Mouse (Mus musculus) heart, embryonic 11.5 days (tissue): ENCODE results near the gene Nxn. TPM values are rescaled to one million over a fixed set of nuclear protein-coding genes. Genes with fewer than 3 reads are reported as not detected.
A peak's percentile ranks its signal among the peaks of the same experiment; 100 is the strongest.

Experiments used
- ATAC-seq: fragments of 200-750 bp; cut with Nextera tagmentation; replicated peaks from 2 replicates; pipeline ENCODE4 v1.8.0; 2017; ENCODE audit warnings: moderate library complexity; ENCODE audit not compliant: insufficient number of reproducible peaks, low FRiP score, low TSS enrichment
- H3K27ac ChIP-seq: fragments of 300-500 bp; sonication (generic); 2 replicates; pipeline ENCODE4 v1.5.1; 2014; ENCODE audit warnings: mild to moderate bottlenecking, low read depth, low read length
- H3K27me3 ChIP-seq: fragments of 300-500 bp; sonication (generic); 2 replicates; pipeline ENCODE4 v1.6.1; 2014; ENCODE audit warnings: mild to moderate bottlenecking, low read length, mixed read lengths; ENCODE audit not compliant: control insufficient read depth, insufficient read depth
- H3K36me3 ChIP-seq: fragments of 300-500 bp; sonication (generic); 2 replicates; pipeline ENCODE4 v1.6.1; 2014; ENCODE audit warnings: mild to moderate bottlenecking, low read length, moderate library complexity, mixed read lengths; ENCODE audit not compliant: control insufficient read depth, insufficient read depth
- H3K4me1 ChIP-seq: fragments of 300-500 bp; sonication (generic); 2 replicates; pipeline ENCODE4 v1.6.1; 2014; ENCODE audit warnings: low read length; ENCODE audit not compliant: control insufficient read depth, insufficient read depth
- H3K4me2 ChIP-seq: fragments of 300-500 bp; sonication (generic); 2 replicates; pipeline ENCODE4 v1.6.1; 2014; ENCODE audit warnings: mild to moderate bottlenecking, moderate library complexity
- H3K4me3 ChIP-seq: fragments of 300-500 bp; sonication (generic); 2 replicates; pipeline ENCODE4 v1.5.1; 2014; ENCODE audit warnings: low read depth, low read length
- H3K9ac ChIP-seq: fragments of 300-500 bp; sonication (generic); 2 replicates; pipeline ENCODE4 v1.6.1; 2014; ENCODE audit warnings: mild to moderate bottlenecking, low read depth, low read length, moderate library complexity
- H3K9me3 ChIP-seq: fragments of 300-500 bp; sonication (generic); replicated peaks from 2 replicates; pipeline ENCODE4 v1.6.1; 2016; ENCODE audit warnings: low read length; ENCODE audit not compliant: control insufficient read depth
- WGBS: fragments of 180-500 bp; shearing (Covaris S2); extraction: QIAGEN DNeasy Blood & Tissue Kit; methylation state at CpG from one replicate; pipeline ENCODE4 v1.1.7; 2014; ENCODE audit not compliant: insufficient replicate concordance; 5-methylcytosine and 5-hydroxymethylcytosine counted together
- polyA plus RNA-seq: library from polyadenylated mRNA; unstranded; fragments of >200 nt; fragmentation: Nextera tagmentation; extraction: Ambion mirVana; gene quantifications from 2 replicates; pipeline ENCODE4 v1.2.1, GENCODE M21; 2014

Nxn gene
- polyA plus RNA-seq, 1 experiment from 2014 or later: 21.6 TPM

DNA sequence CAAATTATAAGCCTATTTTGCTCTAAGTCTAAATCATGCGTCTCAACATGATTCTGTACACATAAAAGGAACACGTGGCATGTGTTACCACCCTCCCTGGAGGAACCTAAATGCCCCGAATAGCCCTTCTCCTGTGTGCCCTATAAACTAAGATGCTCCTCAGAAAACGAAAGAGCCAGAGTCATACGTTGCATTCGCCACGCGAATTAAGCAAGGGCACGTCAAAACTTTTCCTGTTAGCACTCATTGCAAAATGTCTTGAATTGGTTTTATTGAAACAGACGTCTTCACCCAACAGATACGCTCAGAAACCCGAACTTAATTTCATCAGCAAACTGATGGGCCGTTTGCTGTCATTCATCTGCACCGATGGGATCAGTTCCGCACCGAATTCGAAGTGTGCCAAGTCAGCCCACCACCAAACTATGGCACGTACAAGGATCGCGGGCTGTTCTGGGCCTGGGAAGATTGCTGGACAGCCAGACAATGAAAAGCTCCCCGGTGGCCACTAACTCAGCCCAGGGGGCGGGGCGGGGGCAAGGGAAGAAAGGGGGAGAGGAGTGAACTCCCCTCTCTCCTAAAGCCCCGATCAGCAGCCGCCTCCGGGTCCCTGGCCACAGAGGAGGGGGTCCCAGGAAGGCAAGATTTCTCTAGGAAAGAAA, 1.2 kb downstream of the Nxn start:
- Histone ChIP-seq H3K4me2 (peak overlapping the region; percentile 90), H3K27me3 (no peaks in the 10 kb centered on the region), H3K27ac (peak overlapping the region; percentile 92), H3K4me1 (peaks cover 3% of the 10 kb centered on the region; the same call in 1 of the 2 replicates), H3K4me3 (peak overlapping the region; percentile 89), H3K9ac (peak overlapping the region; percentile 90), H3K9me3 (no peaks in the 10 kb centered on the region), H3K36me3 (no peaks in the 10 kb centered on the region)
- ATAC-seq: peak; percentile 31; the same call in 1 of the 2 replicates
- 2% methylated on average over 26 of the region's 26 CpGs for WGBS

DNA sequence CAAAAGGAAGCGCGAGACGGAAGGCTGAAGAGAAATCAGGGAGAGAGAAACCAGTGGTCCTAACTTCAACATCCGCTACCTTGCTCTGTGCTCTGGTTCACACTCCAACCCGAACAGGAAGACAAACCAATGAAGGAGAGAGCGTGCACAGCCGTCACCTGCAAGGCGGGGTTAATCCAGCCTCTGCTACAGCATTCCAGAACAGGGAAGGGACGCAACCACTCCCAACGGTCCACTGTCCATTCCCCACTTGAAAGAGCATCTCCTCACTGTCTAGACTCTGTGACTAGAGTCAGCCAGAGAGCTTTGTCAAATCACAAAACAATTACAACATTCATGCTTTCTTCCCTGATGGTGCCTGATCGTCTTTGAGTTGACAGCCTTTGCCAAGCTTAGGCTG, 5.9 kb downstream of the Nxn start:
- Histone ChIP-seq H3K27ac (no peak overlapping the region), H3K9me3 (no peaks in the 10 kb centered on the region; the same call in 1 of the 2 replicates), H3K4me3 (no peak overlapping the region), H3K36me3 (peaks cover 4% of the 10 kb centered on the region; the same call in 1 of the 2 replicates), H3K27me3 (no peaks in the 10 kb centered on the region), H3K9ac (no peak overlapping the region), H3K4me2 (no peak overlapping the region), H3K4me1 (peaks cover 3% of the 10 kb centered on the region; the same call in 1 of the 2 replicates)
- 83% methylated on average over 11 of the region's 11 CpGs for WGBS
- ATAC-seq: no peak

DNA sequence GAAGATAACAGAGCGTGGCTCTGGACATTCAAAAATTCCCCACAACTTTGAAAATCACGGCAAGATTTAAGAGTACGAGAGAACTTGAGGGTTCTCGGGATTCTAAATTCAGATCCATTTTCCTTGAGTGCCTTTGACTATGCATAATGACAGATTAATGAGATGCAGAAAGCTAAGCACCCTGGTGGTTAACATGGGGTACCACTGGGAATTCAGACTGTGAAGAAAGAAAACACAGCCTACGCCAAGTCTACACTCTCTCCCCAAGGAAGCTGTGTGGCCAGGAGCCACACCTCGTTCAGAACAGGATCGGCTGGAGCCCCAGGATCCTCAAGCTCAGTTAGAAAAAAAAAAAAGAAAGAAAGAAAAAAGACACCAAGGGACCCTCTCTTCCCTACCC, 6.4 kb downstream of the Nxn start:
- Histone ChIP-seq H3K27ac (no peak overlapping the region), H3K4me3 (no peak overlapping the region)
- 87% methylated on average over 7 of the region's 7 CpGs for WGBS

DNA sequence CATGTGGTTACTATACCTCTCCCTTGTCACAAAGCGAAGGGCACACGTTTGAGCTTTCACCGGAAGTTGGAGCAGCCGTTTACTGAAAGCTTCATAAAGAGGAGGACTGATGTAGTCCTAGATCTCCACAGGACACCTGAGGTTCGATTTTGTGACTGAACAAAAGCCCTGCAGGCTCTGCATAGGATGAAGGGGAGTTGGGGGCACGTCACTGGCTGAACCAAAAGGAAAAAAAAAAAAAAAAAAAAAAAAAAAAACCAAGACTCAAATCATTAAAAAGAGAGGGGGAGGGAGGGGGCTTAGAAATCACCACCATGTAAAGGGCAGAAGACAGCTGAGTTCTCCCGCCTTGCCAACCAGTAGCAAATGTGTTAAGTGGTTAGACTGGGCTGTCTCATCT, 10.2 kb downstream of the Nxn start:
- Histone ChIP-seq H3K4me2 (no peak overlapping the region), H3K36me3 (peaks cover 4% of the 10 kb centered on the region; the same call in 1 of the 2 replicates), H3K9me3 (no peaks in the 10 kb centered on the region; the same call in 1 of the 2 replicates), H3K4me1 (peaks cover 14% of the 10 kb centered on the region; the same call in 1 of the 2 replicates), H3K4me3 (no peak overlapping the region), H3K27ac (no peak overlapping the region), H3K27me3 (no peaks in the 10 kb centered on the region), H3K9ac (no peak overlapping the region)
- no peak for ATAC-seq
- WGBS: 58% methylated on average over 7 of the region's 7 CpGs

More for the DNA sequence above, 6.4 kb downstream of the Nxn start:
- no peaks in the 10 kb centered on the region; the same call in 1 of the 2 replicates for H3K9me3 ChIP-seq
- no peaks in the 10 kb centered on the region for H3K27me3 ChIP-seq
- peaks cover 4% of the 10 kb centered on the region; the same call in 1 of the 2 replicates for H3K36me3 ChIP-seq
- H3K9ac ChIP-seq: no peak overlapping the region
- no peak for ATAC-seq
- H3K4me2 ChIP-seq: no peak overlapping the region
- 0 out of 2 replicates have a peak, but pooled peaks cover 3% of the 10 kb centered on the region for H3K4me1 ChIP-seq

DNA sequence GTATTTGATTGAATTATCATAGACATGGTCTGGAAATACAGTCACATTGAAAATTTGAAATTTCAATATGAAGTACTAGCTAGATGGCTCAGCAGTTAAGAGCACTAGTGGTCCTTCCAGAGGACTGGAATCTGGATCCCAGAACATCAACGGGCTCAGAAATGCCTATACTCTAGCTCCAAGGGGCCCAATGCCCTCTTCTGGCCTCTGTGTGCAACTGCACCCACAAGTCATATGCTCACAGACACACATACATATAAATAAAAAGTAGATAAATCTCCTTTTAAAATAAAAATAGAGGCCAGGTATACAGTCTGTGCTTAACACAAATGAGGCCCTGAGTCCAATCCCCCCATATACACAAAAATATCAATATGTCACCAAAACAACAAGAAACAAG, 11.8 kb downstream of the Nxn start:
- WGBS: 76% methylated on average over 1 of the region's 1 CpGs
- Histone ChIP-seq H3K9ac (no peak overlapping the region), H3K27ac (no peak overlapping the region), H3K9me3 (no peaks in the 10 kb centered on the region; the same call in 1 of the 2 replicates), H3K4me1 (peaks cover 17% of the 10 kb centered on the region), H3K4me2 (no peak overlapping the region), H3K27me3 (no peaks in the 10 kb centered on the region), H3K36me3 (peaks cover 2% of the 10 kb centered on the region; the same call in 1 of the 2 replicates), H3K4me3 (no peak overlapping the region)
- ATAC-seq: no peak

DNA sequence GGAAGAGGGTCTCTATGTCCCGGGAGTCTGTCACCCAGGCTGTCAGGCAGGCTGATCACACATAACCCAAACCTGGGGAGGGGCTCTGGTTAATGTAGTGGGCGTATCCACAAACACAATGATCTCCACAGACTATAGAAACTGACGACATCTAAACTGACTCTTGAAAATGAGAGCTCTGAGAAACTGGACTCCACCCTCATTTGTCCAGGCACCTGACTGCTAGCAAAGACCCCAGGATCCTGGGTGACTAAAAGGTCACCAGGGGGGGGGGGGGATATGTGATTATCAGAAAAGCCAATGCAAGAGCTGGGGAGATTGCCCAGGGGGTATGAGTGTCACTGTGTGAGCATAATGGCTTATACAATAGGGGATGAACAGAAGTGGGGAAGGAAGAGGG, 13.2 kb downstream of the Nxn start:
- H3K27ac ChIP-seq: no peak overlapping the region
- no peak overlapping the region for H3K4me2 ChIP-seq
- H3K9ac ChIP-seq: no peak overlapping the region
- no peak overlapping the region for H3K4me3 ChIP-seq
- WGBS: 54% methylated on average over 3 of the region's 3 CpGs
- H3K27me3 ChIP-seq: no peaks in the 10 kb centered on the region
- no peaks in the 10 kb centered on the region; the same call in 1 of the 2 replicates for H3K9me3 ChIP-seq
- ATAC-seq: no peak
- no peaks in the 10 kb centered on the region for H3K36me3 ChIP-seq
- H3K4me1 ChIP-seq: peaks cover 19% of the 10 kb centered on the region

DNA sequence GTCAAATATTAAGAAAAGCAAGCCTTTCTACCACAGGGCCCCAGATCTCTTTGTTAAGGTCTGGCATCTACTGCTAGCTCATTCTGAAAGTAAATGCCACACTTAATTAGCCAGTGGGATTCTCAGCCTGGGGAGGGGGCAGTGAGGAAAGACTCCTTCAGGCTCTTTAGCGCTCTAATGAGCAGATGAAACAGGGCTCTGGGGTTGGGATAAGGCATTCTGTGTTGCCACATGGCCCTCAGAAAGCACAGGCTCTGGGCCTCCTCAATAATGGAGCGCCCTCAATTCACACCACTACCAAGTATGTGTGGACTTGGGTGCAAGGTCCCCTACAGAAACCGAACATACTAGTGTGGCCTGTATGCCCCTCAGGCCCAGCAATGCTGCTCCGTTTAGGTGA, 13.9 kb downstream of the Nxn start:
- peaks cover 25% of the 10 kb centered on the region for H3K4me1 ChIP-seq
- H3K9ac ChIP-seq: 0 out of 2 replicates have a peak overlapping the region, but pooled peaks have one; percentile 28
- no peak overlapping the region for H3K27ac ChIP-seq
- no peaks in the 10 kb centered on the region for H3K27me3 ChIP-seq
- ATAC-seq: no peak
- H3K36me3 ChIP-seq: no peaks in the 10 kb centered on the region
- 71% methylated on average over 4 of the region's 4 CpGs for WGBS
- H3K9me3 ChIP-seq: no peaks in the 10 kb centered on the region
- no peak overlapping the region for H3K4me2 ChIP-seq
- H3K4me3 ChIP-seq: no peak overlapping the region

DNA sequence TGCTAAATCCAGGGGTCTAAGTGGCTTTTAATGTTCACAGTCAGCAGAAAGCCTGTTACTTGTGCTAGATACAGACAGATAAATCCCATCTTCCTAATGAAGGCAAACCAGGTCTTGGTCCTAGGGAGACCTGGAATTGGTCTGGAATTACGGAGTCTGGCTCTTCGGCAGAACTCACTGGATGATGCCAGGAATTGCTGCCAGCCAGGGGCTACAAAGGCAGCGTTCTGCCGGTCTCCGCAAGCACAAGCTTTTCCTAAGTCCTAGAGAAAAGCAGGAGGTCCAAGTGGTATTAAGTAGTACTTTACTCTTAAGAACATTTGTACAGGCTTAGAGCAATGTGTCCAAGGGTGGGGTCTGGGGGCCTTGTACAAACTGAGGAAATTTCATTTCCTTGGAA, 14.6 kb downstream of the Nxn start:
- Histone ChIP-seq H3K27me3 (no peaks in the 10 kb centered on the region), H3K4me1 (peaks cover 29% of the 10 kb centered on the region), H3K36me3 (no peaks in the 10 kb centered on the region), H3K9me3 (no peaks in the 10 kb centered on the region), H3K27ac (no peak overlapping the region), H3K4me3 (no peak overlapping the region), H3K4me2 (no peak overlapping the region), H3K9ac (no peak overlapping the region)
- no peak for ATAC-seq
- 90% methylated on average over 5 of the region's 5 CpGs for WGBS
